Mouse (Mus musculus) cortical plate, adult 2 months (tissue): ENCODE measurements at regions not wholly inside any gene's neighbourhood (a gene's known extent, or its start where the extent isn't known, plus 50 kb on each side); places are given as distances from the start of the nearest gene placed in this dataset.

Source experiments
- CTCF ChIP-seq: fragments of 200-500 bp; IDR thresholded peaks from 2 replicates; pipeline ENCODE4 v1.5.1; 2011; ENCODE audit warnings: mild to moderate bottlenecking, control low read depth, low read length; ENCODE audit not compliant: insufficient read depth; ENCODE audit errors: extremely low read depth
- POLR2A ChIP-seq: fragments of 200-500 bp; IDR thresholded peaks from 2 replicates; pipeline ENCODE4 v1.6.1; 2011; ENCODE audit warnings: mild to moderate bottlenecking, low read length, control low read depth; ENCODE audit not compliant: insufficient read depth; ENCODE audit errors: extremely low read depth

GRCm38 (mm10) chr3:128087163-128087562, 191.0 kb upstream of the Fam241a start:
- TF ChIP-seq POLR2A (no peak), CTCF (no peak)
